Mouse (Mus musculus) left cerebral cortex, postnatal 14 days (tissue): Measurements from ENCODE around the gene Rbms2. TPM values are rescaled to one million over a fixed set of nuclear protein-coding genes. Genes with fewer than 3 reads are reported as not detected.
"Not testable (repeated sequence)": the region's sequence is repeated elsewhere in the genome, so short reads cannot be mapped to it uniquely, and the experiment has no call there.

Experiments
- DNase-seq, 2 experiments: peaks; one replicate each; pipeline ENCODE4 v3.0.0; 2021 to 2022; ENCODE audit warnings: low spot score in 2 of 2, mixed read lengths in 1 of 2
- intact Hi-C: fragments of 180-260 bp; cut with DNase I; formaldehyde crosslinking; loops from one replicate; pipeline ENCODE4 v1.15.1; 2025
- long read RNA-seq, 2 experiments: library from polyadenylated mRNA; stranded (forward); transcript quantifications; one replicate each; pipeline ENCODE4 v2.0.0; 2021
- total RNA-seq, 2 experiments: library from RNA; stranded (reverse); gene quantifications; 2 replicates each; pipeline ENCODE4 v1.2.3; 2021

The Rbms2 gene
- 10 to 100 TPM in 1 of 2 experiments, 1 to 10 TPM in 1; 9.2 to 10.8 TPM for total RNA-seq
- long read RNA-seq, experiment 1, partial matches to known transcripts, result 1 of 6 reads
- long read RNA-seq, experiment 1, other reads (novel, unspliced or antisense), result 3 of 6 reads
- long read RNA-seq, experiment 2, partial matches to known transcripts, result 1 of 1 reads
- long read RNA-seq, experiment 2, other reads (novel, unspliced or antisense), result 0 of 1 reads

DNA sequence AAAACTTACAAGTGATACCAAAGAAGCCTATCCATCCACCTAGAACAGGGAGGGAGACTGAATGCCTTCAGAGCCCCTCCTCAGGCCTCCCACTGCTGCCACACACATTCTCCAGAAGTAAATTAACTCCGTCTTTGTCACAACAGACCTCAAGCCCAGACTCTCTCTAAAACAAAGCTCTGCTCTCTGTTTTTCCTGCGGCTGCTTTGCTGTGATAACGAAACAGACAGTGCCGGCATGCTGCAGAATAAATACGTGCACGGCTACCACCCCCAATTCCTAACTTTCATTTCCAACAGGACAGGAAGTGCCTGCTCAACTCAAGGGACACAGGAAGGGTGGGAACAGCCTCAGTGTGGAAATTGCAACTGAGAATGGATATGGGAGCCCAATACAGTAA lies at the start of gene Rbms2:
Gene Rbms2 (minus strand): TSS at position 309 of the 400 bp plus-strand sequence.
- DNase-seq, result no peak
- intact Hi-C loops, result loop anchor here (5.0 to 10.0 kb wide), 2 partner anchors 83 to 225 kb away; no protein-coding TSS in a partner anchor

DNA sequence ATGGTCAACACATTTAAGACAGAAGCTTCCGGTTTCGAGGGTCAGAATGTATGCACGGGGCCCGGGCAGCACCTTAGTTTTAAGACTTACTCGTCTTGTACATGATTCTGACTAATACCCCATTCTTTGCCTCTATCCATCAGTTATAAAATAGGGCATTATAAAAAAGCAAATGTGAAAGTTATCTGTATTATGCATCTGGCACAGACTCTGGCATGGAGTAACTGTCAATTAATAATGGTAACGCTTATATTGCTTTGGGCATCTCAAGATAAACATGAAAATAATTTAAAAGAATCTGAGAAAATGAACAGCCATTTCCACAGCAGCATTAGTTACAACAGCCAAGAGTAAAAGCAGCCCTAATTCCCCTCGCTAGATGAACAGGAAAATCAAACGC lies 47.9 kb upstream of the Rbms2 start:
- intact Hi-C loops, result no loop called here
- DNase-seq, result no peak

GRCm38 (mm10) chr10:128227592-128227991 lies 47.5 kb upstream of the Rbms2 start:
- DNase-seq, result no peak
- intact Hi-C loops, result no loop called here

- intact Hi-C loops, result no loop called here
Observed at GRCm38 (mm10) chr10:128225538-128225937, 45.4 kb upstream of the Rbms2 start, which contains the start of gene Mip. Mip (plus strand) TSS chr10:128225838.

GRCm38 (mm10) chr10:128225064-128225463 lies 45.0 kb upstream of the Rbms2 start:
- intact Hi-C loops, result no loop called here
- DNase-seq, result no peak

More at GRCm38 (mm10) chr10:128225538-128225937, 45.4 kb upstream of the Rbms2 start, which contains the start of gene Mip:
- DNase-seq, result no peak

DNA sequence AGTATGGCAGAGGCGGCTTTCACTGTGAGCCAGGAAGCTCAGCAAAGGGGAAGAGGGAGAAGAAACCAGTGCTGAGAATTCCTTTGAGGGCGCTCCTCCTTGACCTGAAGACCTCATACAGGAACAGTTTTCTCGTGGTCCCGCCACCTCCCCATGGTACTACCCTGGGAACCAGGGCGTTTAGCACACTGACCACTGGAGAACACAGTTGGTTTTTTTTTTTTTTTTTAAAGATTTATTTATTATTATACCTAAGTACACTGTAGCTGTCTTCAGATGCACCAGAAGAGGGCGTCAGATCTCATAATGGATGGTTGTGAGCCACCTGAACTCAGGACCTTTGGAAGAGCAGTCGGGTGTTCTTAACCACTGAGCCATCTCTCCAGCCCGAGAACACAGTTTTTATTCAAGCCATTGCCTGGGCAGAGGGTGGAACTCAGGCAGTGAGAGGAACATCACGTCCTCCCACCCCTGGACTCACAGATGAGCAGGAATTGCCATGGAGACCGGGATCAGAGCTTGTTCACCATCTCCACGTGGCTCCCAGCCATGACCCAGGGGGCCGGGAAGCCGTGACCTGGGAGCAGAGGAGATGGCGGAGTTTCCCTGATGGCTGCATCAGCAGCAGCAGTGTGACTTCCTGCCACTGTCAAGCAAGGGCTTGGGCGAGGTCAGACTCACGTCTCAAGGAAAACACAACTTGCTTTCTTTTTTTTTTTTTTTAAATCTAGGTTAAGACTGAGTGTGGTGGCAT lies 41.6 kb upstream of the Rbms2 start:
- intact Hi-C loops, result no loop called here
- no peak for DNase-seq

GRCm38 (mm10) chr10:128218387-128219117 lies 38.5 kb upstream of the Rbms2 start:
- no peak for DNase-seq

GRCm38 (mm10) chr10:128214981-128215380 lies 34.9 kb upstream of the Rbms2 start:
- intact Hi-C loops, result loop anchor here (5.0 kb wide), 1 partner anchor 67 kb away; no protein-coding TSS in a partner anchor
- no peak for DNase-seq

More at GRCm38 (mm10) chr10:128218387-128219117, 38.5 kb upstream of the Rbms2 start:
- intact Hi-C loops, result no loop called here

DNA sequence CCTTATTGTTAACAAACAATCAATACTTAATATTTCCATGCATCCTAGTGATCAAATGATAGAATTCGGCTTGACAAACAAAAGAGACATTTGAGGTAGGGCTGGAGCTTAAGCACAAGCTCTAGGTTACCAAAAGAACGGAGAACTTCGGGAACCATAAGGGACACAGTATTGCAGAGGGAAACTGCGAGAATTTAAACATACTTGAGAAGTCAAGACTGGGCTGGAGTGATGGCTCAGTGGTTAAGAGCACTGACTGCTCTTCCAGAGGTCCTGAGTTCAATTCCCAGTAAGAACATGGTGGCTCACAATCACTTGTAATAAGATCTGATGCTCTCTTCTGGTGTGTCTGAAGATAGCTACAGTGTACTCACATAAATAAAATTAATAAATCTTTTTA lies 34.0 kb upstream of the Rbms2 start:
- not testable (repeated sequence) for DNase-seq
- intact Hi-C loops, result loop anchor here (5.0 kb wide), 1 partner anchor 68 kb away; no protein-coding TSS in a partner anchor

DNA sequence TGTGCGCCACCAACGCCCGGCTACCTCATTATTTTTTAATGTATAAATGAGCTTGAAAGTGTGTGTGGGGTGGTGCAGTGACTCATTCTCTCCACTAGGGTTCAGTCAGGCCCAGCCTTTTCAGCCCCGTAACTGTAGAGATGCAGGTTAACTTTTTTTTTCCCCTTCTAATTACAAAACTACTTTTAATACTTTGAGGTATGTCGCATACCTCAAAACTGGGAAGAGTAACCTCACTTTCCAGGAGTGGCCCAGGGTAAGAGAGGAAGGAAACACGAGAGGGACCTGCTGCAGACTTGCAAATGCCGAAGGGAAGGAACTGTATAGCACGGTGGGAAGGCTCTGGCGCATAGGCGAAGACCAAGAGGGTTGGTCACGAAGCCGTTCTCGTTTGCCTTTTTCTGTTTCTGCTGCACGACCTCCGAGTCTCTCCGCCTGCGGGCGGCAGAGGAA lies 32.8 kb upstream of the Rbms2 start:
- peak; percentile 70 to 76 for DNase-seq
- intact Hi-C loops, result loop anchor here (2.0 to 5.0 kb wide), 2 partner anchors 20 to 69 kb away; partner anchors contain the start of gene Timeless

- intact Hi-C loops, result loop anchor here (2.0 to 5.0 kb wide), 2 partner anchors 21 to 70 kb away; partner anchors contain the start of gene Timeless
- DNase-seq, result no peak
Observed at GRCm38 (mm10) chr10:128212148-128212547, 32.1 kb upstream of the Rbms2 start.

DNA sequence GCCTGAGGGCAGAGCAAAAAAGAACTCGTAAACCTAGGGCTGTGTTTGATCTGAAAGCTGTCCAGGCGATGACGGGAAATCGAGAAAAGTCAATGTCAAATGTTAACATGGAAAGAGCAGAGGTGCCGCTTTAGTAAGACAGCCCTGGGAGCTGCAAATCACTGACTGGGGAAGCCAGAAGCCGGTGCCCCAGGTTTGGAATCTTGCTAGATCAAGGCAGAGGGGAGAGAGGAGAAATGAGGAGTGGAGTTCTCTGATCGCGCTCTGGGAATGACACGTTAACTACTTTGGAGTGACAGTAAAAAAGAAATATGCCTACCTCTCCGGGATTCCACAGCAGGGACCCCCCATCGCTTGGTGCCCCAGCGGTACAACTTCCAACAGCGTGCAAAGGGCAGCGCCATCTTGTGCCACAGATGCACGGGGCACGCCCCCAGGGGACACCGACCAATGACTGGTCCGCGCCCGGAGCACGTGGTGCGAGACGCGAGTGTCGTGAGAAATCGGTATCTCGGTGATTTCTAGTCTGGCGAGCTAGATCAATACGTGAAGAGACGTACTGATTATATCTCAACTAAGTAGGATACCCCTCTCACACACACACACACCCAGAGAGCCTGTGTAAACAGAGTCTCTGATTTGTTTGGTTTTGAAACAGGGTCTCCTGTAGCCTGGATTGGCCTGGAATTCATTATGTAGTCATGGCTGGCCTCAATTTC lies 31.5 kb upstream of the Rbms2 start, which contains the start of gene Spryd4:
Gene Spryd4 (minus strand): TSS at position 418 of the 719 bp plus-strand sequence.
- peak; percentile 90 to 92 for DNase-seq
- intact Hi-C loops, result loop anchor here (2.0 to 5.0 kb wide), 2 partner anchors 21 to 71 kb away; partner anchors contain the start of gene Timeless

- intact Hi-C loops, result loop anchor here (5.0 kb wide), 1 partner anchor 71 kb away; no protein-coding TSS in a partner anchor
- no peak for DNase-seq
Observed at GRCm38 (mm10) chr10:128210954-128211353, 30.9 kb upstream of the Rbms2 start.

- no peak for DNase-seq
- intact Hi-C loops, result loop anchor here (5.0 kb wide), 1 partner anchor 72 kb away; no protein-coding TSS in a partner anchor
Observed at GRCm38 (mm10) chr10:128210131-128210530, 30.0 kb upstream of the Rbms2 start.

GRCm38 (mm10) chr10:128209311-128210009 lies 29.4 kb upstream of the Rbms2 start:
- intact Hi-C loops, result loop anchor here (5.0 kb wide), 1 partner anchor 73 kb away; no protein-coding TSS in a partner anchor
- no peak for DNase-seq

GRCm38 (mm10) chr10:128208326-128208725 lies 28.2 kb upstream of the Rbms2 start:
- DNase-seq, result no peak
- intact Hi-C loops, result no loop called here

DNA sequence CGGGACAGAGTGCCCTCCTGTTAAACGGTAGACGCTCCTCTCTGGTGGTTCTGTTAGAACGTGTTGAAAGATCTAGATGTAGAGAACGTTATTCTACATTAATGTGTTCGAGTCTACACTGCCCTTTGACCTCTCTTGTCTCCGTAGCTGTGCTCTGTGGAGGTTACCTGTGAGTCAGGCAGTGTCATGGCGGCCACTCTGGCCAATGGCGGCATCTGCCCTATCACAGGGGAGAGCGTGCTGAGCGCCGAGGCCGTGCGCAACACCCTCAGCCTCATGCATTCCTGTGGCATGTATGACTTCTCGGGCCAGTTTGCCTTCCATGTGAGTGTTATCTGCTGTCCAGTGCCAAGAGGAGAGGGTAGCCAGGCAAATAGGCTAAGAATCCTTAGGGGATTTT lies 24.8 kb upstream of the Rbms2 start:
- intact Hi-C loops, result no loop called here
- no peak for DNase-seq

DNA sequence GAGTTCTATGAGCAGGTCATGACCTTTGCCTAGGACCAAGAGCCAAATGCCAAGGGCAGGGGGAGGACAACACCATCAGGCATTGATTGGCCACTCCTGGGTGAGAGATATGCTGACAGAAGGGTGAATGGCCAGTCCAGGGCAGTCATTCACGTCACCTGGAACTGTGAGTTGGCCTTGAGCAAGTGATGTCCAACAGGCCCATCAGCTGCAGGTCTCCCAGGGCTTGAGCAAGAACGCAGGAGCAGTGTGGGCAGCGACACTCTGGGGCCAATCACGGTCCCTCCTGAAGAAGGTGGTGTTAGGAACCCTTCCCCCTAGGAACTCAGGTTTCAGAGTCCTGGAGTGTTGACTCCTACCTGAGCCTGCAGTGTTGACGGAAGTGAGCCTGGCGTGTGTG lies 21.8 kb upstream of the Rbms2 start:
- intact Hi-C loops, result no loop called here
- DNase-seq, result no peak
